Mouse (Mus musculus) kidney, adult 2 months (tissue): ENCODE measurements around the gene Gm10100. TPM values are rescaled to one million over a fixed set of nuclear protein-coding genes. Genes with fewer than 3 reads are reported as not detected.
A peak's percentile ranks its signal among the peaks of the same experiment; 100 is the strongest.
"Not testable (repeated sequence)": the region's sequence is repeated elsewhere in the genome, so short reads cannot be mapped to it uniquely, and the experiment has no call there.

Experiments used
- DNase-seq: peaks from one replicate; pipeline ENCODE4 v3.0.0; 2021
- H3K27ac ChIP-seq: fragments of 200-500 bp; 2 replicates; pipeline ENCODE4 v1.5.1; 2012; ENCODE audit warnings: low read depth, low read length, control low read depth, inconsistent platforms; ENCODE audit not compliant: insufficient read depth
- H3K27me3 ChIP-seq: fragments of 200-500 bp; replicated peaks from 2 replicates; pipeline ENCODE4 v1.6.1; 2012; ENCODE audit warnings: mild to moderate bottlenecking, moderate library complexity, low read length, inconsistent platforms; ENCODE audit not compliant: control insufficient read depth, insufficient read depth
- H3K36me3 ChIP-seq: fragments of 200-500 bp; 2 replicates; pipeline ENCODE4 v1.6.1; 2012; ENCODE audit warnings: mild to moderate bottlenecking, moderate library complexity, low read length, inconsistent platforms; ENCODE audit not compliant: control insufficient read depth, insufficient read depth
- H3K4me1 ChIP-seq: fragments of 200-500 bp; 2 replicates; pipeline ENCODE4 v1.6.1; 2011; ENCODE audit warnings: low read length; ENCODE audit not compliant: control insufficient read depth, insufficient read depth
- H3K4me3 ChIP-seq: fragments of 200-500 bp; 2 replicates; pipeline ENCODE4 v1.5.1; 2011; ENCODE audit warnings: mild to moderate bottlenecking, low read depth, low read length, control low read depth; ENCODE audit not compliant: insufficient read depth
- CTCF ChIP-seq: fragments of 200-500 bp; conservative IDR thresholded peaks from 2 replicates; pipeline ENCODE4 v1.5.1; 2011; ENCODE audit warnings: low read depth, mild to moderate bottlenecking, control low read depth, low read length, moderate library complexity, mixed read lengths; ENCODE audit not compliant: insufficient read depth, insufficient read length
- POLR2A ChIP-seq: fragments of 200-500 bp; IDR thresholded peaks from one replicate; pipeline ENCODE4 v1.6.1; 2011; ENCODE audit warnings: low read depth, low read length, control low read depth
- WGBS: fragments of 180-500 bp; shearing (Covaris S2); methylation state at CpG from one replicate; pipeline ENCODE4 v1.1.7; 2018; 5-methylcytosine and 5-hydroxymethylcytosine counted together
- polyA plus RNA-seq: library from polyadenylated mRNA; depleted of rRNA; stranded (reverse); fragments of >200 nt; gene quantifications from 2 replicates; pipeline ENCODE4 v1.2.3, GENCODE M21; 2012

Gene Gm10100
- polyA plus RNA-seq, 1 experiment = not detected

DNA sequence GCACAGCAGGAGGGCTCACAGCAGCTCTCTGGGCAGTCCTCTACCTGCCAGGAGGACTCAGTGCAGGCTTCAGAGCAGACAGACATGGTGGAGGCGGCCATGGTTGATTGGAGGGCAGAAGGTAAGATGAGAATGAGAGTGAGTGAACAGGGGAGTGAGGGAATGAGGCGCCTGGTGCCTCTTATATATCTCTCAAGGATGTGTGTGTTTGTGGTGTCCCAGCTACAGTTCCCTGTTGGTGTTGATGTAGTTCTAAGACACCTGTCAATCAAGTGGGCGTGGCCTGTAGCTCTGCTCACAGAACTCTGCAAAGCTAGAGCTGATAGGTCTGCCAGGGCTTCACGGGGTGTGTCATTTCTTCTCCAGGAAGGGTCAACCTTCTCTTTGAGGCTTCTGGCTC is 29.2 kb upstream of the Gm10100 start, which contains the start of gene Gm9508:
Gene Gm9508 (minus strand): TSS at position 101 of the 400 bp plus-strand sequence.
- Histone ChIP-seq H3K27me3 (no peaks in the 10 kb centered on the region), H3K27ac (no peak within 1 kb of the TSS), H3K4me1 (no peaks in the 10 kb centered on the region), H3K4me3 (no peak within 1 kb of the TSS), H3K36me3 (no peaks in the 10 kb centered on the region)
- WGBS = 38% methylated on average over 4 of the region's 4 CpGs
- no peak for DNase-seq
- TF ChIP-seq CTCF (no peak), POLR2A (no peak)

DNA sequence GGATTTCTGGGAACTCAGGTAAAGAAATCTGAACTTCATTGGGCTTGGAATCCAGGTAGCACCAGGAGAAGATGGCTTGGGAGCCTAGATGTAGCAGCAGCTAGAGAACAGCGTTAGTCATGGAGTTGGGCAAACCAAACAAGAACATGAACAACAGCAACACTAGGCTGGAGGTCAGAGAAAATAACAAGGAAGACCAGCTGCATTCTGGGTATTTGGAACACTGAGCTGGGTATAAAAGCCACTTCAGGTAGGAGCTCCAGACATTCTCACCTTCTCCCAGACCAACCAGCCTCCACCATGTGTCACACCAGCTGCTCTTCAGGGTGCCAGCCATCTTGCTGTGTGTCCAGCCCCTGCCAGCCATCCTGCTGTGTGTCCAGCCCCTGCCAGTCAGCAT is 20.0 kb upstream of the Gm10100 start, which contains the start of gene Gm10272:
Gene Gm10272 (plus strand): TSS at position 301 of the 400 bp plus-strand sequence.
- no peak for DNase-seq
- Histone ChIP-seq H3K4me1 (no peaks in the 10 kb centered on the region), H3K27ac (no peak within 1 kb of the TSS), H3K27me3 (no peaks in the 10 kb centered on the region), H3K4me3 (no peak within 1 kb of the TSS), H3K36me3 (no peaks in the 10 kb centered on the region)
- 95% methylated on average over 1 of the region's 1 CpGs for WGBS
- no peak for TF ChIP-seq POLR2A
- no peak for TF ChIP-seq CTCF

DNA sequence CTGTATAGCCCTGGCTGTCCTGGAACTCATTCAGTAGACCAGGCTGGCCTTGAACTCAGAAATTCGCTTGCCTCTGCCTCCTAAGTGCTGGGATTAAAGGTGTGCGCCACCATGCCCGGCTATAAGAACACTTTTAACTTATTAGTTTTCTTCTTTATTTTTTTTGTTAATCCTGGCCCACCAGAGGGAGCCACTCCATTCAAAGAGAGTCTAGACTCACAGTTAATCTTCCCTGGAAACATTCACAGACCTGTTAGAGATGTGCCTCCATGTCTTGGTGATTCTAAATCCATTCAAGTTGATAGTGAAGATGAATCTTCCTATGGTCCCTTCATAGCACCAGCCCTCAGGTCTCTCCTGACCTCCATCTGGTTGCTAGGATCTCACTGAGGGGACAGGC is 16.5 kb upstream of the Gm10100 start:
- Histone ChIP-seq H3K36me3 (no peaks in the 10 kb centered on the region), H3K27me3 (no peaks in the 10 kb centered on the region), H3K4me3 (no peak overlapping the region), H3K27ac (no peak overlapping the region), H3K4me1 (no peaks in the 10 kb centered on the region)
- no peak for TF ChIP-seq CTCF
- TF ChIP-seq POLR2A = no peak
- no peak for DNase-seq
- 79% methylated on average over 3 of the region's 3 CpGs for WGBS

DNA sequence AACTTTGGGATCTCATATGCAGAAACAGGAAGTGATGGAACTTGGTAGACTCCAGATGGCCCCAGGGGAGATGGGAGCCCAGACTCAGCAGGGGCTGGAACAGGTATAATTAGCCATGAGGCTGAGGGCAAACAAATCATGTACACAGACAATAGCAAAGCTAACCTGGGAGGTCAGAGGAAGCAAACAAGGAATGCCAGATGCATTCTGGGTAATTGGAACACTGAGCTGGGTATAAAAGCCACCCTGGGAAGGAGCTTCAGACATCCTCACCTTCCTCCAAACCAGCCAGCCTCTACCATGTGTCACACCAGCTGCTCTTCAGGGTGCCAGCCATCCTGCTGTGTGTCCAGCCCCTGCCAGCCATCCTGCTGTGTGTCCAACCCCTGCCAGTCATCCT is 15.1 kb upstream of the Gm10100 start, which contains the start of gene Gm10024:
Gene Gm10024 (plus strand): TSS at position 301 of the 400 bp plus-strand sequence.
- not testable (repeated sequence) for DNase-seq, H3K27me3 ChIP-seq, H3K4me3 ChIP-seq, H3K4me1 ChIP-seq, H3K27ac ChIP-seq, H3K36me3 ChIP-seq

DNA sequence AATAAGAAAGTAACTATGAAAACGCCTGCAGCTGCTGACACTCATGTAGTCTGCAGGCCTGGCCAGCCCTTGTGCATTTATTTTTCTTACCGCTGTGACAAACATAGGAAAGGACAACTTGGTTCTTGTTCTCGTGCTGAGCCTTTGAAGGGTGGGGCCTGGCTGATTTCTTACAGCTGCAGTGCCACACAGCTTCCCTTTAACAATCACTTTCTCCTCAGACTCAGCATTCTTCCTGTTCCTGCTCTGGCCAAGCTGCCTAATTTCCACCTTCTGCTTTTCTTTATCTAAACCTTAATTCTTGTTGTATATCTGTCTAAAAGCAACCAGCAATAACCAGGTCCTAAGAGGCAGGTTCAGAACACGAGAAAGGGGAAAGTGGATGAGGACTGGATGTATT is 12.6 kb upstream of the Gm10100 start:
- Histone ChIP-seq H3K36me3 (no peaks in the 10 kb centered on the region), H3K27me3 (no peaks in the 10 kb centered on the region), H3K4me3 (no peak overlapping the region), H3K27ac (no peak overlapping the region), H3K4me1 (no peaks in the 10 kb centered on the region)
- DNase-seq = no peak
- 61% methylated on average over 4 of the region's 4 CpGs for WGBS
- TF ChIP-seq CTCF (no peak), POLR2A (no peak)

DNA sequence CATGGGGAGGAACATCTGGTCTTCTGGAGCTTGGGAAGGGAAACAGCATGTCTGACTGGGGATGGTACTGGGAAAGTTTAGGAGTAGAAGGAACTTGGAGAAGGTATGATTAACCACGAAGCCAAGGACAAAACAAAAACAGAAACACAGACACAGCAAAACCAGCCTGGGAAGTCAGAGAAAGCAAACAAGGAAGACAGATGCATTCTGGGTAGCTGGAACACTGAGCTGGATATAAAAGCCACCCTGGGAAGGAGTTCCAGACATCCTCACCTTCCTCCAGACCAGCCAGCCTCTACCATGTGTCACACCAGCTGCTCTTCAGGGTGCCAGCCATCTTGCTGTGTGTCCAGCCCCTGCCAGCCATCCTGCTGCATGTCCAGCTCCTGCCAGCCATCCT is 10.8 kb upstream of the Gm10100 start, which contains the start of gene Gm10142:
Gene Gm10142 (plus strand): TSS at position 301 of the 400 bp plus-strand sequence.
- no peak for TF ChIP-seq POLR2A
- 92% methylated on average over 1 of the region's 1 CpGs for WGBS
- H3K4me1 ChIP-seq = no peaks in the 10 kb centered on the region

DNA sequence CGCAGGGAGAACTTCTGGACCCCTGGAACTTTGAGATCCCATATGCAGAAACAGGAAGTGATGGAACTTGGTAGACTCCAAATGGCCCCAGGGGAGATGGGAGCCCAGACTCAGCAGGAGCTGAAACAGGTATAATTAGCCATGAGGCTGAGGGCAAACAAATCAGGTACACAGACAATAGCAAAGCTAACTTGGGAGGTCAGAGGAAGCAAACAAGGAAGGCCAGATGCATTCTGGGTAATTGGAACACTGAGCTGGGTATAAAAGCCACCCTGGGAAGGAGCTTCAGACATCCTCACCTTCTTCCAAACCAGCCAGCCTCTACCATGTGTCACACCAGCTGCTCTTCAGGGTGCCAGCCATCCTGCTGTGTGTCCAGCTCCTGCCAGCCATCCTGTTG is 6.0 kb upstream of the Gm10100 start, which contains the start of gene Krtap12-1:
Gene Krtap12-1 (plus strand): TSS at position 301 of the 400 bp plus-strand sequence.
- not testable (repeated sequence) for DNase-seq, H3K4me3 ChIP-seq, H3K36me3 ChIP-seq, H3K27me3 ChIP-seq, H3K27ac ChIP-seq, H3K4me1 ChIP-seq
- 95% methylated on average over 1 of the region's 1 CpGs for WGBS

More for the DNA sequence above, 10.8 kb upstream of the Gm10100 start, which contains the start of gene Gm10142:
- no peaks in the 10 kb centered on the region for H3K27me3 ChIP-seq
- H3K27ac ChIP-seq = no peak within 1 kb of the TSS
- no peak for DNase-seq
- H3K36me3 ChIP-seq = no peaks in the 10 kb centered on the region
- H3K4me3 ChIP-seq = no peak within 1 kb of the TSS

DNA sequence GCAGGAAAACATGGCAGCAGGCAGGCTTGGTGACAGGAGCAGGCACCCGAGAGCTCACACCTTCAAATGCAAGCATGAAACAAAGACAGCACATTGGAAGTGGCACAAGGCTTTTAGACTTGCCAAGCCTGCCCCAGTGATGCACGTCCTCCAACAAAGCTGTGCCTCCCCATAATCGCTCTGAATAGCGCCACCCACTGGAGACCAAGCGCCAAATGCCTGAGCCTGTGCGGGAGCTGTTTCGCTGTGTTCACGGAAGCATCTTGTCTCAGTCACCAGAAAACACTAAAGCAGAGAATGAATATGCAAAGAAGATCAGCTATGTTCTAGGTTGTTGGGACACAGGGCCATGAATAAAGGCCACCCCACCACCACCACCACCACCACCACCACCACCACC is 1.4 kb upstream of the Gm10100 start:
- Histone ChIP-seq H3K36me3 (no peaks in the 10 kb centered on the region), H3K27me3 (no peaks in the 10 kb centered on the region), H3K27ac (no peak overlapping the region), H3K4me3 (no peak overlapping the region), H3K4me1 (no peaks in the 10 kb centered on the region)
- TF ChIP-seq CTCF (0 out of 2 replicates have a peak, but pooled peaks have one; percentile 3), POLR2A (no peak)
- 74% methylated on average over 8 of the region's 8 CpGs for WGBS
- DNase-seq = no peak
